Mouse (Mus musculus): ENCODE results near the gene Utrn.

GRCm38 (mm10) chr10:12535272-12535671, 333.9 kb downstream of the Utrn start:
- TF ChIP-seq CTCF (IDR thresholded peaks at IDR 0.05; ENCODE audit: extremely low read depth, insufficient read depth, low read length) (no peak), POLR2A (IDR thresholded peaks at IDR 0.05; ENCODE audit: extremely low read depth, insufficient read depth, low read length) (no peak)

All from cortical plate, adult 2 months (tissue).